Mouse (Mus musculus) hindbrain, embryonic 15.5 days (tissue): ENCODE data around the gene Gclc. TPM values are rescaled to one million over a fixed set of nuclear protein-coding genes. Genes with fewer than 3 reads are reported as not detected.

Experiments
- ATAC-seq: fragments of 200-750 bp; cut with Nextera tagmentation; 2 replicates; pipeline ENCODE4 v1.8.0; 2017; ENCODE audit warnings: low read depth, moderate number of reproducible peaks, moderate TSS enrichment; ENCODE audit not compliant: low FRiP score
- H3K27ac ChIP-seq: fragments of 300-500 bp; sonication (generic); replicated peaks from 2 replicates; pipeline ENCODE4 v1.5.1; 2015; ENCODE audit warnings: mild to moderate bottlenecking, inconsistent platforms
- H3K27me3 ChIP-seq: fragments of 300-500 bp; sonication (generic); 2 replicates; pipeline ENCODE4 v1.6.1; 2015; ENCODE audit warnings: control low read depth, inconsistent platforms
- H3K36me3 ChIP-seq: fragments of 300-500 bp; sonication (generic); 2 replicates; pipeline ENCODE4 v1.6.1; 2015; ENCODE audit warnings: control low read depth, inconsistent platforms
- H3K4me1 ChIP-seq: fragments of 300-500 bp; sonication (generic); replicated peaks from 2 replicates; pipeline ENCODE4 v1.6.1; 2015; ENCODE audit warnings: control low read depth, inconsistent platforms
- H3K4me2 ChIP-seq: fragments of 300-500 bp; sonication (generic); 2 replicates; pipeline ENCODE4 v1.6.1; 2015; ENCODE audit warnings: moderate library complexity, mild to moderate bottlenecking, inconsistent platforms
- H3K4me3 ChIP-seq: fragments of 300-500 bp; sonication (generic); 2 replicates; pipeline ENCODE4 v1.5.1; 2015; ENCODE audit warnings: mild to moderate bottlenecking, inconsistent platforms
- H3K9ac ChIP-seq: fragments of 300-500 bp; sonication (generic); 2 replicates; pipeline ENCODE4 v1.6.1; 2015; ENCODE audit warnings: inconsistent platforms
- H3K9me3 ChIP-seq: fragments of 300-500 bp; sonication (generic); 2 replicates; pipeline ENCODE4 v1.6.1; 2016; ENCODE audit warnings: control low read depth, inconsistent platforms
- WGBS: fragments of 180-500 bp; shearing (Covaris S2); methylation state at CpG from one replicate; pipeline ENCODE4 v1.1.7; 2015; 5-methylcytosine and 5-hydroxymethylcytosine counted together
- polyA plus RNA-seq: library from polyadenylated mRNA; unstranded; fragments of >200 nt; fragmentation: Nextera tagmentation; extraction: Ambion mirVana; gene quantifications from 2 replicates; pipeline ENCODE4 v1.2.1, GENCODE M21; 2015

The Gclc gene
- polyA plus RNA-seq, 1 experiment from 2014 or later: 17.4 TPM

DNA sequence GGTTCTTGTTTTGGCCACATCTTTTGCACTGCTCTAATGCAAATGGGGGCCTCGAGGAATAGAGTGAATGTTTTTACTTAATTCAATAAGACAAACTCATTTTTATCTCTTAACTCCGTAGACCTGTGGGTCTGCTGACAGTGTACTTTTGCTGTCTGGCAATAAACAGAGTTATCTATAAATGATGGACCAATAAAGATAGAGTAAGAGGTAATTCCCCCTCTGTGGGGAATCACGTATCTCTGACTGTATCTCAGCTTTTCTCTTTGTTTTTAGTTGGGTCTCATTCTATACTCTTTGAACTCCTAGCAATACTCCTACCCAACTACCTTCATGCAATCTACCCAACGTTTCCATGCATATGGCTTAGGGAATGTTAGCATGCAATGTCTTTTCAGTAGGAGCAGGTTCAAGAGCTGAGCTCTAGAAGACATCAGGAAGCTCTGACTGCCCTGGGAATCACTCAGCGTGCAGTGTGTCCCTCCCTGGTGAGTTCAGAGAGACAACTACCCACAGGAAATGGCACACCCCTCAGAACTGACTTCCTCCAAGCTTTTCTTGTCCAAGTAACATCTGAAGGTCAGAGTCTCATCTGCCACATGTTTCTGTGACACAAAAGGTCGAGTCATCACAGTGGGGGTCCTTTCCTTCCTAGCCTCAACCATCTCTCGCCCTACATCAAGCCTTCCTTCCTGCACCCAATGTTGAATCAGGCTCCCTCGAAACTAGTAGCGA, 80.1 kb downstream of the Gclc start:
- no peak for ATAC-seq
- H3K9me3 ChIP-seq: no peaks in the 10 kb centered on the region
- H3K27me3 ChIP-seq: no peaks in the 10 kb centered on the region
- no peak overlapping the region for H3K27ac ChIP-seq
- no peaks in the 10 kb centered on the region for H3K4me1 ChIP-seq
- H3K36me3 ChIP-seq: no peaks in the 10 kb centered on the region
- WGBS: 75% methylated on average over 9 of the region's 9 CpGs
- H3K4me2 ChIP-seq: no peak overlapping the region
- H3K4me3 ChIP-seq: no peak overlapping the region
- H3K9ac ChIP-seq: no peak overlapping the region

DNA sequence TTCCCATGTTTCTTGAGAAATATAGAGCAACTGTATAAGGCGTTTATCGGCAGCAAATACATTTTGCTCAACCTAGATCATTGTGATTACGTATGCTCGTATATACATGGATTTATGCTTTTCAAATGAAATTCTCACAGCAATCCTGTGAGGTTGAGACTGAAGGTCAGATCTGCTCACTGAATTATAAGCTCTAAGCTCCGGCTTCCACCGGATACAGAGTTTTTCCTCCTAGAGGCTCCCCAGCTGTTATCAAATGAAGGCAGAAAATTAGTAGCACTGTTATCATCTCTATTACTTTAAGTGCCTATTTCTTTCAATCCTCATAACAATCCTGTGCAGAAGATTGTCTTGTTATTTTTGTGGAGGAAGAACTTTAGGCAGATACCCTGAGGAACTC, 80.8 kb downstream of the Gclc start:
- Histone ChIP-seq H3K27me3 (no peaks in the 10 kb centered on the region), H3K36me3 (no peaks in the 10 kb centered on the region), H3K4me1 (no peaks in the 10 kb centered on the region), H3K27ac (no peak overlapping the region), H3K9me3 (no peaks in the 10 kb centered on the region), H3K4me2 (no peak overlapping the region), H3K9ac (no peak overlapping the region), H3K4me3 (no peak overlapping the region)
- WGBS: 87% methylated on average over 6 of the region's 6 CpGs
- ATAC-seq: no peak

DNA sequence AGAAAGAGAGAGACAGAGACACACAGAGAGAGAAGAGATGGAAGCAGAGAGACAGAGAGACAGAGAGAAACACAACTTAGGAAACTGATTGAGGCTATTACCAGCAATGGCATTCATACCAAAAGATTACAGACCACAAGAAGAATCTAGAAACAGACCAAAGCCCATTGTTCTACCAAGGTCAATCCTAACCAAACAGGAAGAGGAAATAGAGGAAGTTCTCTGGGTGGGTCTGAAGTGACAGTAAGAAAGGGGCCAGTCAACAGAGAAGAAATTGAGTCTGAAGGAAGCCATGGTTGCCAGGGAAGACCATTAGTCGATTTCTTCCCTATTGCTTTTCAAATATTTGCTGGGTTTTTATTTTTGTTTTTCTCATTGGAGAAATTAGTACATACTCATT, 81.4 kb downstream of the Gclc start:
- Histone ChIP-seq H3K27me3 (no peaks in the 10 kb centered on the region), H3K27ac (no peak overlapping the region), H3K36me3 (no peaks in the 10 kb centered on the region), H3K9me3 (no peaks in the 10 kb centered on the region), H3K4me3 (no peak overlapping the region), H3K9ac (no peak overlapping the region), H3K4me1 (no peaks in the 10 kb centered on the region), H3K4me2 (no peak overlapping the region)
- 86% methylated on average over 1 of the region's 1 CpGs for WGBS
- no peak for ATAC-seq

DNA sequence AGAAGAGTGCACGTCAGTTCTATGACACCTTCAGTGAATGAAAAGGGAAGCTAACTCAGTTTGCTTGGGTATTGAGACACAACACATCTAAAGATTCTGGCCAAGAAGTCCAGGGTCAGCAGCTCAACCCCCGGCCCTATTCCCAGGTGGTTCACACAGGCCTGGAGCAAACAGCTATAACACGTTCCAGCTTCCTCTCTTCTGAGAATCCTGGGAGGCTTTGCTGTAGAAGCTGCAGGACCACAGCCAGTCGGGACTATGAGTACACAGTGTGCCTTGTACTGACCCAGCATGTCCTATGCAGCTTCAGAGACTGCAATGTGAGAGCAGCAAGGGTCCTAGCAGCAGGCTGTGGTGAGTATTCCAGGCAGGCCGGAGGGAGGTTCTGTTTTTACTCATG, 84.3 kb downstream of the Gclc start:
- 78% methylated on average over 5 of the region's 5 CpGs for WGBS
- Histone ChIP-seq H3K9me3 (no peaks in the 10 kb centered on the region), H3K4me1 (no peaks in the 10 kb centered on the region)

More for the DNA sequence above, 84.3 kb downstream of the Gclc start:
- H3K9ac ChIP-seq: no peak overlapping the region
- no peak for ATAC-seq
- no peak overlapping the region for H3K27ac ChIP-seq
- no peaks in the 10 kb centered on the region for H3K36me3 ChIP-seq
- H3K4me3 ChIP-seq: no peak overlapping the region
- no peaks in the 10 kb centered on the region for H3K27me3 ChIP-seq
- no peak overlapping the region for H3K4me2 ChIP-seq

Other genes starting within 250 kb of the Gclc start
- gene Lrrc1, start 209.7 kb upstream of the Gclc start, polyA plus RNA-seq: 4.3 and 5.9 TPM in 2 replicates
- gene Klhl31, start 118.0 kb upstream of the Gclc start, polyA plus RNA-seq: 0.21 and 0.25 TPM in 2 replicates
- 62.3 and 67.1 TPM in 2 replicates for gene Elovl5, start 162.8 kb downstream of the Gclc start, polyA plus RNA-seq